Mouse (Mus musculus): ENCODE measurements around the gene Phlpp1. TPM values are rescaled to one million over a fixed set of nuclear protein-coding genes. Genes with fewer than 3 reads are reported as not detected.
A peak's percentile ranks its signal among the peaks of the same experiment; 100 is the strongest.

The Phlpp1 gene
- polyA plus RNA-seq, 1 experiment, result not detected

DNA sequence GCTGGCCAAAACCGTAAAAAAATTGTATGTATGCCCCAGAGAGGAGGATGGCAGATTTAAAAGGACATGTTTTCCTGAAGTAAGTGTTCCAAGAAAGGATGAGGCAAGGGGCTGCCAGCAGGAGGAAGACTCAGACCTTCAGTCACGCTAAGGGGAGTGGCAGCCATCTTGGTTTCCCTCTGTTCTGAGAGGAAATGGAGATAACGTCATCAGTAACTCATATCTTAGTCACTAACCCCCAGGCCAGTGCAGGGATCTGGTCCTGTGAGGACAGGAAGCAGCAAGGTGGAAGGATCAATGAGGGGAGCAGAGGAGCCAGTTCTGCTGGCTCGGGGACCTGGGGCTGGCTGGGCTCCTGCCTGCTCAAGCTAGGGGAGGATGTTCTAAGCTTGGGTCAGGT is 10.6 kb upstream of the Phlpp1 start:
- H3K4me1 ChIP-seq (ENCODE audit: control insufficient read depth, insufficient read depth, low read length), result no peaks in the 10 kb centered on the region
- H3K4me3 ChIP-seq (ENCODE audit: insufficient read depth, low read depth, low read length), result no peak overlapping the region

GRCm38 (mm10) chr1:106162581-106162980 is 9.0 kb upstream of the Phlpp1 start:
- TF ChIP-seq CTCF (IDR thresholded peaks at IDR 0.05; ENCODE audit: insufficient read depth, low read depth, low read length) (no peak), POLR2A (IDR thresholded peaks at IDR 0.05; ENCODE audit: insufficient read depth, low read depth, low read length) (no peak)
- Histone ChIP-seq H3K4me3 (ENCODE audit: insufficient read depth, low read depth, low read length) (no peak overlapping the region), H3K4me1 (ENCODE audit: control insufficient read depth, insufficient read depth, low read length) (no peaks in the 10 kb centered on the region), H3K27ac (ENCODE audit: insufficient read depth, low read depth, low read length) (no peak overlapping the region)
- 93% methylated on average over 7 of the region's 7 CpGs for WGBS

More for the DNA sequence above, 10.6 kb upstream of the Phlpp1 start:
- 92% methylated on average over 4 of the region's 4 CpGs for WGBS
- TF ChIP-seq POLR2A (IDR thresholded peaks at IDR 0.05; ENCODE audit: insufficient read depth, low read depth, low read length) (no peak), CTCF (IDR thresholded peaks at IDR 0.05; ENCODE audit: insufficient read depth, low read depth, low read length) (no peak)
- H3K27ac ChIP-seq (ENCODE audit: insufficient read depth, low read depth, low read length), result no peak overlapping the region

DNA sequence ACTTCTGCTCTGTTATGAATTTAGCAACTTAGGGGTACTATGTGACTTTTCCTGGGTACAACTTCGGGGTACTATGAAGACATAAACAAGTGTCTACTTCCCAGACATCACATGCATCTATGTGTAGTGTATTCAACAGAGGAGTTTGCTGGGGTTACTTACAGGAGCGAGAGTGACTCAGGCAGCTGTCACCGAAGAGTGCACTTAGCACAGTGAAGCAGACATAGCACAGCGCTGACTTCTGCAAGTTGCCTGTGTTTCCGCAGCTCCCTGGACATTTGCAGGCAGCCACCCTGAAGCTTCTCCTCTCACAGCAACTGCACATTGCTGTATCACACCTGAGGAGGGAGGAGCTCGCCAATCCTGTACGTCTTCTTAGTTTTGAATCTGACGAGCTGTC is 8.2 kb upstream of the Phlpp1 start:
- no peak overlapping the region for H3K27ac ChIP-seq (ENCODE audit: insufficient read depth, low read depth, low read length)
- TF ChIP-seq POLR2A (IDR thresholded peaks at IDR 0.05; ENCODE audit: insufficient read depth, low read depth, low read length), result no peak
- H3K4me3 ChIP-seq (ENCODE audit: insufficient read depth, low read depth, low read length), result no peak overlapping the region
- 91% methylated on average over 8 of the region's 8 CpGs for WGBS
- H3K4me1 ChIP-seq (ENCODE audit: control insufficient read depth, insufficient read depth, low read length), result no peaks in the 10 kb centered on the region

- TF ChIP-seq CTCF (IDR thresholded peaks at IDR 0.05; ENCODE audit: insufficient read depth, low read depth, low read length) (no peak), POLR2A (IDR thresholded peaks at IDR 0.05; ENCODE audit: insufficient read depth, low read depth, low read length) (no peak)
- H3K4me3 ChIP-seq (ENCODE audit: insufficient read depth, low read depth, low read length), result no peak overlapping the region
- H3K4me1 ChIP-seq (ENCODE audit: control insufficient read depth, insufficient read depth, low read length), result no peaks in the 10 kb centered on the region
- WGBS, result 94% methylated on average over 3 of the region's 3 CpGs
- H3K27ac ChIP-seq (ENCODE audit: insufficient read depth, low read depth, low read length), result no peak overlapping the region
These were observed 7.4 kb upstream of the Phlpp1 start for GRCm38 (mm10) chr1:106164111-106164510.

- TF ChIP-seq CTCF (IDR thresholded peaks at IDR 0.05; ENCODE audit: insufficient read depth, low read depth, low read length) (no peak), POLR2A (IDR thresholded peaks at IDR 0.05; ENCODE audit: insufficient read depth, low read depth, low read length) (no peak)
- Histone ChIP-seq H3K4me1 (ENCODE audit: control insufficient read depth, insufficient read depth, low read length) (peaks cover 7% of the 10 kb centered on the region), H3K27ac (ENCODE audit: insufficient read depth, low read depth, low read length) (no peak overlapping the region), H3K4me3 (ENCODE audit: insufficient read depth, low read depth, low read length) (no peak overlapping the region)
- WGBS, result 58% methylated on average over 4 of the region's 4 CpGs
These were observed 3.6 kb upstream of the Phlpp1 start for GRCm38 (mm10) chr1:106168001-106168400.

DNA sequence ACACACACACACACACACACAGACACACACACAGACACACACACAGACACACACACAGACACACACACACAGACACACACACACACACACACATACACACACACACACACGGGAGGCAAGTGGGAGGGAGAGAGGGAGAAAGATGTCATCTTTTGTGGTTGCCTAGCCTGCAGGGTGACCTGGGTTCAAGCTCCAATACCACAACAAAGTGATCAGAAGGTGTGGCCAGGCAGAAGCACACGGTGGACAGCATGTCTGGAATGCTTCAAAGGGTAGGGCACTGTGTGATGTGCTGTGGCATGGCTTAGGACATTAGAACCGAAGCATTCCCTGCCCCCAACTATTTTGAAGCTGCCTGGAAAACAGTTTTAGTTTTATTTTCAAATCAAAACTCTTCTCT is 2.8 kb upstream of the Phlpp1 start:
- H3K27ac ChIP-seq (ENCODE audit: insufficient read depth, low read depth, low read length), result no peak overlapping the region
- H3K4me1 ChIP-seq (ENCODE audit: control insufficient read depth, insufficient read depth, low read length), result peaks cover 11% of the 10 kb centered on the region
- TF ChIP-seq CTCF (IDR thresholded peaks at IDR 0.05; ENCODE audit: insufficient read depth, low read depth, low read length) (no peak), POLR2A (IDR thresholded peaks at IDR 0.05; ENCODE audit: insufficient read depth, low read depth, low read length) (no peak)
- WGBS, result 67% methylated on average over 3 of the region's 3 CpGs
- H3K4me3 ChIP-seq (ENCODE audit: insufficient read depth, low read depth, low read length), result no peak overlapping the region

GRCm38 (mm10) chr1:106169741-106170265 is 1.7 kb upstream of the Phlpp1 start:
- Histone ChIP-seq H3K27ac (ENCODE audit: insufficient read depth, low read depth, low read length) (no peak overlapping the region), H3K4me3 (ENCODE audit: insufficient read depth, low read depth, low read length) (no peak overlapping the region), H3K4me1 (ENCODE audit: control insufficient read depth, insufficient read depth, low read length) (peaks cover 11% of the 10 kb centered on the region)
- TF ChIP-seq CTCF (IDR thresholded peaks at IDR 0.05; ENCODE audit: insufficient read depth, low read depth, low read length), result no peak
- no peak for TF ChIP-seq POLR2A (IDR thresholded peaks at IDR 0.05; ENCODE audit: insufficient read depth, low read depth, low read length)
- 77% methylated on average over 5 of the region's 5 CpGs for WGBS

GRCm38 (mm10) chr1:106172301-106172930 is 864 bp downstream of the Phlpp1 start:
- peaks cover 11% of the 10 kb centered on the region for H3K4me1 ChIP-seq (ENCODE audit: control insufficient read depth, insufficient read depth, low read length)
- TF ChIP-seq POLR2A (IDR thresholded peaks at IDR 0.05; ENCODE audit: insufficient read depth, low read depth, low read length), result no peak
- no peak for TF ChIP-seq CTCF (IDR thresholded peaks at IDR 0.05; ENCODE audit: insufficient read depth, low read depth, low read length)
- peak overlapping the region; percentile 89 for H3K4me3 ChIP-seq (ENCODE audit: insufficient read depth, low read depth, low read length)
- peak overlapping the region; percentile 47; the same call in 1 of the 2 replicates for H3K27ac ChIP-seq (ENCODE audit: insufficient read depth, low read depth, low read length)
- under 1% methylated on average over 77 of the region's 77 CpGs for WGBS

DNA sequence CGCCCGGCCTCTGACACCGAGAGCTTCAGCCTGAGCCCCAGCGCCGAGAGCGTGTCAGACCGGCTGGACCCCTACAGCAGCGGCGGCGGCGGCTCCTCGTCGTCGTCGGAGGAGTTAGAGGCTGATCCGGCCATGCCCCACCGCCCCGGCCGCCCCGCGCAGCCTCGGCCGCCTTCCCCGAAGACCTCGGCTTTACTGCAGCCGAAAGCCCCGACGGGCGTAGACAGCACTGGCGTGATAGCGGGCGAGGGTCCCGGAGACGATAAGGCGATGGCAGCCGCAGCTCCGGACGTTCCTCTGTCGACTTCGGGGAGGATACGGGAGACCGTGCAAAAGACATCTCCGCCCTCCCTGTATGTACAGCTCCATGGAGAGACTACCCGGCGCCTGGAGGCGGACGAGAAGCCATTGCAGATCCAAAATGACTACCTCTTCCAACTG is 1.4 kb downstream of the Phlpp1 start:
- peaks cover 11% of the 10 kb centered on the region for H3K4me1 ChIP-seq (ENCODE audit: control insufficient read depth, insufficient read depth, low read length)
- no peak overlapping the region for H3K27ac ChIP-seq (ENCODE audit: insufficient read depth, low read depth, low read length)
- peak overlapping the region; percentile 89 for H3K4me3 ChIP-seq (ENCODE audit: insufficient read depth, low read depth, low read length)
- 7% methylated on average over 47 of the region's 47 CpGs for WGBS
- TF ChIP-seq CTCF (IDR thresholded peaks at IDR 0.05; ENCODE audit: insufficient read depth, low read depth, low read length) (no peak), POLR2A (IDR thresholded peaks at IDR 0.05; ENCODE audit: insufficient read depth, low read depth, low read length) (no peak)
